Mouse (Mus musculus): ENCODE data around the gene Gpr3. TPM values are rescaled to one million over a fixed set of nuclear protein-coding genes. Genes with fewer than 3 reads are reported as not detected.

Gene Gpr3
- polyA plus RNA-seq, 1 experiment from 2014 or later = 0.47 TPM

GRCm38 (mm10) chr4:133240934-133241908 lies 28.9 kb upstream of the Gpr3 start:
- WGBS = under 1% methylated on average over 70 of the region's 78 CpGs
- Histone ChIP-seq H3K4me2 (ENCODE audit: low read depth, severe bottlenecking) (peak overlapping the region; percentile 95), H3K27me3 (ENCODE audit: control insufficient read depth, insufficient read depth, low read length) (peaks cover 13% of the 10 kb centered on the region; the same call in 1 of the 2 replicates), H3K36me3 (ENCODE audit: control insufficient read depth, insufficient read depth, low read length) (no peaks in the 10 kb centered on the region), H3K27ac (replicated peaks; ENCODE audit: low read depth, low read length) (peak overlapping the region; percentile 45; the same call in 1 of the 2 replicates), H3K9me3 (ENCODE audit: control insufficient read depth, low read length) (no peaks in the 10 kb centered on the region), H3K9ac (ENCODE audit: low read length) (peak overlapping the region; percentile 55), H3K4me1 (ENCODE audit: control insufficient read depth, insufficient read depth, low read length) (peaks cover 9% of the 10 kb centered on the region), H3K4me3 (ENCODE audit: low read depth, low read length) (peak overlapping the region; percentile 54)
- ATAC-seq (ENCODE audit: insufficient number of reproducible peaks, low FRiP score, low TSS enrichment, low read depth) (peak; percentile 90), DNase-seq (ENCODE audit: low spot score) (peak; percentile 96)

- WGBS = 3% methylated on average over 16 of the region's 16 CpGs
- ATAC-seq (ENCODE audit: insufficient number of reproducible peaks, low FRiP score, low TSS enrichment, low read depth) = 0 out of 2 replicates have a peak, but pooled peaks have one; percentile 7
- peak within 1 kb of the TSS; percentile 95 for H3K4me2 ChIP-seq (ENCODE audit: low read depth, severe bottlenecking)
- H3K4me3 ChIP-seq (ENCODE audit: low read depth, low read length) = peak within 1 kb of the TSS; percentile 54
- H3K27me3 ChIP-seq (ENCODE audit: control insufficient read depth, insufficient read depth, low read length) = peaks cover 13% of the 10 kb centered on the region; the same call in 1 of the 2 replicates
- peak within 1 kb of the TSS; percentile 55 for H3K9ac ChIP-seq (ENCODE audit: low read length)
- H3K36me3 ChIP-seq (ENCODE audit: control insufficient read depth, insufficient read depth, low read length) = no peaks in the 10 kb centered on the region
- H3K4me1 ChIP-seq (ENCODE audit: control insufficient read depth, insufficient read depth, low read length) = peaks cover 9% of the 10 kb centered on the region
- DNase-seq (ENCODE audit: low spot score) = peak; percentile 52
- H3K9me3 ChIP-seq (ENCODE audit: control insufficient read depth, low read length) = no peaks in the 10 kb centered on the region
- H3K27ac ChIP-seq (replicated peaks; ENCODE audit: low read depth, low read length) = peak within 1 kb of the TSS; percentile 45; the same call in 1 of the 2 replicates
Observed at GRCm38 (mm10) chr4:133240490-133240921, 28.2 kb upstream of the Gpr3 start, which contains the start of gene Map3k6. TSS of gene Map3k6 (plus strand) at chr4:133240818.

- Histone ChIP-seq H3K27ac (replicated peaks; ENCODE audit: low read depth, low read length) (no peak overlapping the region), H3K4me3 (ENCODE audit: low read depth, low read length) (no peak overlapping the region), H3K27me3 (ENCODE audit: control insufficient read depth, insufficient read depth, low read length) (peaks cover 13% of the 10 kb centered on the region; the same call in 1 of the 2 replicates), H3K4me1 (ENCODE audit: control insufficient read depth, insufficient read depth, low read length) (peaks cover 9% of the 10 kb centered on the region), H3K4me2 (ENCODE audit: low read depth, severe bottlenecking) (no peak overlapping the region), H3K36me3 (ENCODE audit: control insufficient read depth, insufficient read depth, low read length) (no peaks in the 10 kb centered on the region), H3K9me3 (ENCODE audit: control insufficient read depth, low read length) (no peaks in the 10 kb centered on the region), H3K9ac (ENCODE audit: low read length) (no peak overlapping the region)
- no peak for ATAC-seq (ENCODE audit: insufficient number of reproducible peaks, low FRiP score, low TSS enrichment, low read depth)
- DNase-seq (ENCODE audit: low spot score) = no peak
- WGBS = 82% methylated on average over 4 of the region's 4 CpGs
Observed at GRCm38 (mm10) chr4:133237911-133238310, 25.6 kb upstream of the Gpr3 start.

- Histone ChIP-seq H3K4me3 (ENCODE audit: low read depth, low read length) (no peak overlapping the region), H3K4me1 (ENCODE audit: control insufficient read depth, insufficient read depth, low read length) (peaks cover 3% of the 10 kb centered on the region), H3K9me3 (ENCODE audit: control insufficient read depth, low read length) (no peaks in the 10 kb centered on the region), H3K9ac (ENCODE audit: low read length) (no peak overlapping the region), H3K4me2 (ENCODE audit: low read depth, severe bottlenecking) (no peak overlapping the region), H3K36me3 (ENCODE audit: control insufficient read depth, insufficient read depth, low read length) (no peaks in the 10 kb centered on the region), H3K27me3 (ENCODE audit: control insufficient read depth, insufficient read depth, low read length) (0 out of 2 replicates have a peak, but pooled peaks cover 4% of the 10 kb centered on the region), H3K27ac (replicated peaks; ENCODE audit: low read depth, low read length) (no peak overlapping the region)
- no peak for ATAC-seq (ENCODE audit: insufficient number of reproducible peaks, low FRiP score, low TSS enrichment, low read depth)
- WGBS = 76% methylated on average over 5 of the region's 5 CpGs
- DNase-seq (ENCODE audit: low spot score) = no peak
Observed at GRCm38 (mm10) chr4:133235415-133235814, 23.1 kb upstream of the Gpr3 start.

GRCm38 (mm10) chr4:133234771-133235170 lies 22.4 kb upstream of the Gpr3 start:
- no peak overlapping the region for H3K9ac ChIP-seq (ENCODE audit: low read length)

GRCm38 (mm10) chr4:133233285-133233976 lies 21.1 kb upstream of the Gpr3 start:
- no peaks in the 10 kb centered on the region for H3K36me3 ChIP-seq (ENCODE audit: control insufficient read depth, insufficient read depth, low read length)
- no peak overlapping the region for H3K4me3 ChIP-seq (ENCODE audit: low read depth, low read length)
- H3K27me3 ChIP-seq (ENCODE audit: control insufficient read depth, insufficient read depth, low read length) = no peaks in the 10 kb centered on the region
- no peaks in the 10 kb centered on the region for H3K9me3 ChIP-seq (ENCODE audit: control insufficient read depth, low read length)
- H3K4me1 ChIP-seq (ENCODE audit: control insufficient read depth, insufficient read depth, low read length) = 0 out of 2 replicates have a peak, but pooled peaks cover 4% of the 10 kb centered on the region
- ATAC-seq (ENCODE audit: insufficient number of reproducible peaks, low FRiP score, low TSS enrichment, low read depth) (no peak), DNase-seq (ENCODE audit: low spot score) (no peak)
- 45% methylated on average over 10 of the region's 10 CpGs for WGBS
- no peak overlapping the region for H3K4me2 ChIP-seq (ENCODE audit: low read depth, severe bottlenecking)
- no peak overlapping the region for H3K9ac ChIP-seq (ENCODE audit: low read length)
- H3K27ac ChIP-seq (replicated peaks; ENCODE audit: low read depth, low read length) = no peak overlapping the region

More at GRCm38 (mm10) chr4:133234771-133235170, 22.4 kb upstream of the Gpr3 start:
- Histone ChIP-seq H3K36me3 (ENCODE audit: control insufficient read depth, insufficient read depth, low read length) (no peaks in the 10 kb centered on the region), H3K27me3 (ENCODE audit: control insufficient read depth, insufficient read depth, low read length) (0 out of 2 replicates have a peak, but pooled peaks cover under 1% of the 10 kb centered on the region), H3K4me2 (ENCODE audit: low read depth, severe bottlenecking) (no peak overlapping the region), H3K4me1 (ENCODE audit: control insufficient read depth, insufficient read depth, low read length) (peaks cover 2% of the 10 kb centered on the region; the same call in 1 of the 2 replicates), H3K27ac (replicated peaks; ENCODE audit: low read depth, low read length) (no peak overlapping the region), H3K9me3 (ENCODE audit: control insufficient read depth, low read length) (no peaks in the 10 kb centered on the region), H3K4me3 (ENCODE audit: low read depth, low read length) (no peak overlapping the region)
- ATAC-seq (ENCODE audit: insufficient number of reproducible peaks, low FRiP score, low TSS enrichment, low read depth) (no peak), DNase-seq (ENCODE audit: low spot score) (no peak)
- 54% methylated on average over 5 of the region's 5 CpGs for WGBS

GRCm38 (mm10) chr4:133229582-133229981 lies 17.2 kb upstream of the Gpr3 start:
- 46% methylated on average over 8 of the region's 8 CpGs for WGBS
- ATAC-seq (ENCODE audit: insufficient number of reproducible peaks, low FRiP score, low TSS enrichment, low read depth) = no peak

GRCm38 (mm10) chr4:133227636-133228035 lies 15.3 kb upstream of the Gpr3 start:
- ATAC-seq (ENCODE audit: insufficient number of reproducible peaks, low FRiP score, low TSS enrichment, low read depth) = no peak
- H3K27me3 ChIP-seq (ENCODE audit: control insufficient read depth, insufficient read depth, low read length) = no peaks in the 10 kb centered on the region
- H3K36me3 ChIP-seq (ENCODE audit: control insufficient read depth, insufficient read depth, low read length) = no peaks in the 10 kb centered on the region
- H3K9me3 ChIP-seq (ENCODE audit: control insufficient read depth, low read length) = no peaks in the 10 kb centered on the region
- no peak for DNase-seq (ENCODE audit: low spot score)
- no peak overlapping the region for H3K27ac ChIP-seq (replicated peaks; ENCODE audit: low read depth, low read length)
- H3K4me2 ChIP-seq (ENCODE audit: low read depth, severe bottlenecking) = no peak overlapping the region
- H3K4me1 ChIP-seq (ENCODE audit: control insufficient read depth, insufficient read depth, low read length) = 0 out of 2 replicates have a peak, but pooled peaks cover 7% of the 10 kb centered on the region
- WGBS = 75% methylated on average over 8 of the region's 8 CpGs
- H3K4me3 ChIP-seq (ENCODE audit: low read depth, low read length) = no peak overlapping the region
- no peak overlapping the region for H3K9ac ChIP-seq (ENCODE audit: low read length)

More at GRCm38 (mm10) chr4:133229582-133229981, 17.2 kb upstream of the Gpr3 start:
- H3K27me3 ChIP-seq (ENCODE audit: control insufficient read depth, insufficient read depth, low read length) = no peaks in the 10 kb centered on the region
- no peak overlapping the region for H3K27ac ChIP-seq (replicated peaks; ENCODE audit: low read depth, low read length)
- DNase-seq (ENCODE audit: low spot score) = no peak
- H3K4me1 ChIP-seq (ENCODE audit: control insufficient read depth, insufficient read depth, low read length) = 0 out of 2 replicates have a peak, but pooled peaks cover 4% of the 10 kb centered on the region
- no peak overlapping the region for H3K4me3 ChIP-seq (ENCODE audit: low read depth, low read length)
- H3K4me2 ChIP-seq (ENCODE audit: low read depth, severe bottlenecking) = no peak overlapping the region
- no peak overlapping the region for H3K9ac ChIP-seq (ENCODE audit: low read length)
- no peaks in the 10 kb centered on the region for H3K36me3 ChIP-seq (ENCODE audit: control insufficient read depth, insufficient read depth, low read length)
- no peaks in the 10 kb centered on the region for H3K9me3 ChIP-seq (ENCODE audit: control insufficient read depth, low read length)
